Mouse (Mus musculus): ENCODE results near the gene Akr1b8.
"Not testable (repeated sequence)": the region's sequence is repeated elsewhere in the genome, so short reads cannot be mapped to it uniquely, and the experiment has no call there.

Akr1b8 gene

DNA sequence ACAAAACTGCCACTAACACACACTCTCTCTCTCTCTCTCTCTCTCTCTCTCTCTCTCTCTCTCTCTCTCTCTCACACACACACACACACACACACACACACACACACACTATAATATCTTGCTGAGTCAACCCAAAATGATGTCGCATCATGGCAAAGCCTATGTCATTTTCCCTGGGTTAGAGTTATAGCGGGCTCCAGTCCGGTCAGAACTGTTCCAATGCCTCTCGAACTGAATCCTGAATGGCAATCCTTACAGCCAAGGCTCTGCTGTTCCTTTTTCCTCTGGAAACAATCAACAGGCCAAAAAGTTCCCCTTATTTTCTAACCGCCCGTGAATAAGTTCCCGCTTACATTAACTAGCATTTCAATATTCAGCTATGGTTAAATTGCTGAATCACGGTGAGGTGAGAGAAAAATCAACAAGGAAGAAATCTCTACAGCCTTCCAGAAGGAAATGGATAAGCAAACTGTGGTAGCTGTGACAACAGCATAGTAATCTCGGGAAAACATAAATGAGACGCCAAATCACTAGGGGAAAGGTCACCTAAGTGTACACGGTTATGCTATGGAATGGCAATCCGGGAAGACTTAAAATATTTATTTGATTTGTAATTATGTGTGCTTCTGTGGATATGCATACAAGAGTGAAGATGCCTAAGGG is 3.8 kb upstream of the Akr1b8 start:
- no peak for DNase-seq (ENCODE audit: low spot score)

DNA sequence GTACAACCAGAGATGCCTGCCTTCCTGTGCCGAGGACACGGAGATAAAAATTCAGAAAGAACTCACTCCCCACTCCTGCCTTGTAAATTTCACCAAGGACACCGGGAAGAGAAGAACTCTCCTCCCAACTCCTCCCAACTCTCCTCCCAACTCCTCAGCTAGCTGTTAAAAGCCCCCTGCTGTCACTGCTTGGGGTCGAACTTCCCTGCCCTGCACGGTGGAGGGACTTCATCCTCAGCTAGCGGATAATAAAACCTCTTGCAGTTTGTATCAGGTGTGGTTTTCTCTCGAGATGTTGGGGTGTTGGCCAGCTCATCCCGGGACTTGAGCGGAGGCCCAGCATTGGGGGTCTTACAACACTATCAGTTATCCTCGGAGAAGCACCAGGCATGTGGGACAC is 2.4 kb upstream of the Akr1b8 start:
- DNase-seq (ENCODE audit: low spot score) = not testable (repeated sequence)

GRCm38 (mm10) chr6:34352401-34352800 is 1.5 kb upstream of the Akr1b8 start:
- DNase-seq (ENCODE audit: low spot score) = no peak

- no peak for DNase-seq (ENCODE audit: low spot score)
These were observed 732 bp downstream of the Akr1b8 start for GRCm38 (mm10) chr6:34354354-34355348.

- no peak for DNase-seq (ENCODE audit: low spot score)
These were observed 1.4 kb downstream of the Akr1b8 start for GRCm38 (mm10) chr6:34355349-34355747.

- no peak for DNase-seq (ENCODE audit: low spot score)
These were observed 1.9 kb downstream of the Akr1b8 start for GRCm38 (mm10) chr6:34355841-34356240.

- DNase-seq (ENCODE audit: low spot score) = no peak
These were observed 10.6 kb downstream of the Akr1b8 start for GRCm38 (mm10) chr6:34364217-34365136.

DNA sequence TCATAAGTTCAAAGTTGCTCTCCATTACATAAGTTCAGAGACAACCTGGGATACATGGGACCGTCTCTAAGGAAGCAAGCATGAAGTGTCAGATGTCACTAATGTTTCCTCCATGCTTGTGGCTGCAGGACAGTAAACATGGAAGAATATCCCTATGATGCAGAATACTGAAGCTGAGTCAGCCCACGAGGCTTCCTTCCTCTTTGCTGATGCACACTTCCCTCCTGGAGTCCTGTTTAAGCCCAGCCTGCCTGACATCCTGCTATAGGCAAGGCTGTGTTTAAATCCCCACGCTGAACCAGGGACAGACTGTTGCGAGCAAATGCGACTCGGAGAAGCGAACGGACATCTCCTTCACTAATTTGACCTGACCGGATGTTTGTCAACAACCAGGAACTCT is 14.1 kb downstream of the Akr1b8 start:
- no peak for DNase-seq (ENCODE audit: low spot score)

DNA sequence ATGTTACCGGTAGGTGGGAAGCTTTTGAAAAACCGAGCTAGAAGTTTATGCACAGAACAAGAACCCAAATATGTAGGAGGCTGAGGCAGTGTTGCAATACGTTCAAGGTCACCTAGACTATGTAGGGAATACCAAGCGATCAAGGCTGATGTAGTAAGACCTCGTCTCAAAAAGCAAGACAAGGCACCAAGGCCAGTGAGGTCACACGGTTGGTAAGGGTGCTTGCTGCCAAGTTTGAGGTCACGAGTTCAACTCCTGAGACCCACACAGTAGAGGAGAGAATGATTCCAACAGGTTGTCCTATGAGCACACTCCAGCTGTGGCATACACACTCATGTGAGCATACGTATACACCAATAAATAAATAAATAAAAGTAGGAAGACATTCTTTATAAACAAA is 16.2 kb downstream of the Akr1b8 start:
- DNase-seq (ENCODE audit: low spot score) = no peak

DNA sequence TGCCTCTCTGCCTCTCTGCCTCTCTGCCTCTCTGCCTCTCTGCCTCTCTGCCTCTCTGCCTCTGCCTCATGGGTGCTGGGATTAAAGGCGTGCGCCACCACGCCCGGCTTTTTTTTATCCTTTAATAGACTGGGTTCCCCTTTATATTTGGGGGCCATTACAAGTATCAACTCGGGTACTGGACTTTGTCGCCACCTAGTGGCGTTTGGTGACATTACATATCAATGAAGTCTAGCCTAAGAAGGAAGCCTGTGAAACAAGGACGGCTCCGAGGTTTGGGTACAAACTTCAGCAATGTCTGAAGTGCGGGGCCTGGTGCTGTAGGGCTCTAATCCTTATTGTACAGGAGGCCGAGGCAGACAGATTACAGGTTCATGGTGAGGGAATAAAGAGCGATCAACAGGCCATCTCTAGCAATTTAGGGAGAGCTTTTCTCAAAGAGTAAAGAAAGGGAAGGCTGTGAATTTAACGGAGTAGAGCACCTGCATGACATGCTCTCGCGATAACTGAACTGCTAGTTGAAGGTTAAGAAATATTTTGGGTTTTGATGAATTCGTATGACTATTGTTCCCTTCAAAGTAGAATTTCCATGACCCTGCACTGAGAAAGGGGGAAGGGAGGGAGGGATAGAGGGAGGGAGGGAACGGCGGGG is 17.9 kb downstream of the Akr1b8 start:
- peak; percentile 56 for DNase-seq (ENCODE audit: low spot score)

DNA sequence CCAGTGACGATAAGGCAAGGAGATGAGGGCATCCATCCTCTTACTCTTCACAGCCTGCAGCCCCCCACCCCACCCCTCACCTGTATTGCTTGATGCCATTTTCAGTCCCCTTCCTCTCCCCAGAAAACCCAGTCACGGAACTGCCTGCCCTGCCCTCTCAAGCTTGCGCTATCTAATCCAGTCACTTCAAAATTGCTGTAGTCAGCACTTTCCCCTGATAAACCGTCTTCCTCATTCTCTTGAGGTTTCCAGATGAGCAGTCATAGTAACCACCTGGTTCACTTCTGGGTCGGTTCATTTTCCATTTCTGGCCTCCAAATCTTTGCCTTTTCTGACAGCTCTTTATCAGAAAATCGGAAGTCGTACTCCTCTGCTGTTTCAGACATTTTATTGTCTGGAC is 19.9 kb downstream of the Akr1b8 start:
- DNase-seq (ENCODE audit: low spot score) = no peak

- DNase-seq (ENCODE audit: low spot score) = not testable (repeated sequence)
These were observed 22.0 kb downstream of the Akr1b8 start for GRCm38 (mm10) chr6:34375888-34376287.

- no peak for DNase-seq (ENCODE audit: low spot score)
These were observed 29.5 kb downstream of the Akr1b8 start for GRCm38 (mm10) chr6:34383401-34383800.

- DNase-seq (ENCODE audit: low spot score) = peak; percentile 72
These were observed 30.3 kb downstream of the Akr1b8 start, which contains the start of gene Akr1b10 for GRCm38 (mm10) chr6:34384110-34384661. Gene Akr1b10, plus strand, starts transcription at chr6:34384218.

- DNase-seq (ENCODE audit: low spot score) = no peak
These were observed 30.9 kb downstream of the Akr1b8 start for GRCm38 (mm10) chr6:34384701-34385370.

- DNase-seq (ENCODE audit: low spot score) = no peak
These were observed 34.7 kb downstream of the Akr1b8 start for GRCm38 (mm10) chr6:34388420-34389156.

GRCm38 (mm10) chr6:34395897-34396296 is 42.0 kb downstream of the Akr1b8 start:
- no peak for DNase-seq (ENCODE audit: low spot score)

DNA sequence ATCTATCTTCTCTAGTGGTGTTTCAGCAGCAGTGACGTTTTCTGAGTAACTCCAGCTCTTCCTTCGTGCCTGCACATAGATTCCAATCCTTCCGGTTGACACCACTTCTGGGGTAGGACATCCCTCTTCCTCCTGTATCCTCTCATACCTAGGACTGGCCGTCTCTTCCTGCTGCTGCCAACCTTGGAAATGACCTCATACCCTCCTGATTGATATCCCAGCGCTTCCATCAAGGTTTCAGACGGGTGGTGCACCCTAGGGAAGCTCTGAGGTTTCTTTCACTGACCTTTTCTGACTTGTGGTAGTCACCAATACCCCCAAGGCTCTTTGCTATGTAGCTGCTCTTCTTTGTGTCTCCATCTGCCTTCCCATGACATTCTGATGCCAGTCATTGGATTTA is 44.5 kb downstream of the Akr1b8 start:
- DNase-seq (ENCODE audit: low spot score) = no peak

- DNase-seq (ENCODE audit: low spot score) = no peak
These were observed 45.8 kb downstream of the Akr1b8 start for GRCm38 (mm10) chr6:34399606-34400220.

Data from left cerebral cortex, adult 11 months (tissue).